Mouse (Mus musculus) erythroblast, adult 5-6 weeks (primary cell): ENCODE measurements around the gene Slc15a1. TPM values are rescaled to one million over a fixed set of nuclear protein-coding genes. Genes with fewer than 3 reads are reported as not detected.

Experiments used
- ATAC-seq: replicated peaks from 2 replicates; pipeline ENCODE4 v1.8.0; 2016; ENCODE audit warnings: moderate number of reproducible peaks, mild to moderate bottlenecking, moderate TSS enrichment, inconsistent platforms; ENCODE audit not compliant: poor library complexity, low FRiP score, severe bottlenecking
- total RNA-seq, 2 experiments: library from RNA; stranded (forward) in 1 of 2; stranded (reverse) in 1 of 2; fragments of 150-400 nt in 1 of 2; fragments of 200-764, 138-1000 nt in 1 of 2; gene quantifications; 2 replicates each; pipeline versions ENCODE4 v1.2.3 to v1.2.4; 2015 to 2017; ENCODE audit warnings: low replicate concordance in 2 of 2

The Slc15a1 gene
- not detected in 2 replicates for total RNA-seq (2015; ENCODE audit: low replicate concordance)
- not detected in 2 replicates for total RNA-seq (2017; ENCODE audit: low replicate concordance)

DNA sequence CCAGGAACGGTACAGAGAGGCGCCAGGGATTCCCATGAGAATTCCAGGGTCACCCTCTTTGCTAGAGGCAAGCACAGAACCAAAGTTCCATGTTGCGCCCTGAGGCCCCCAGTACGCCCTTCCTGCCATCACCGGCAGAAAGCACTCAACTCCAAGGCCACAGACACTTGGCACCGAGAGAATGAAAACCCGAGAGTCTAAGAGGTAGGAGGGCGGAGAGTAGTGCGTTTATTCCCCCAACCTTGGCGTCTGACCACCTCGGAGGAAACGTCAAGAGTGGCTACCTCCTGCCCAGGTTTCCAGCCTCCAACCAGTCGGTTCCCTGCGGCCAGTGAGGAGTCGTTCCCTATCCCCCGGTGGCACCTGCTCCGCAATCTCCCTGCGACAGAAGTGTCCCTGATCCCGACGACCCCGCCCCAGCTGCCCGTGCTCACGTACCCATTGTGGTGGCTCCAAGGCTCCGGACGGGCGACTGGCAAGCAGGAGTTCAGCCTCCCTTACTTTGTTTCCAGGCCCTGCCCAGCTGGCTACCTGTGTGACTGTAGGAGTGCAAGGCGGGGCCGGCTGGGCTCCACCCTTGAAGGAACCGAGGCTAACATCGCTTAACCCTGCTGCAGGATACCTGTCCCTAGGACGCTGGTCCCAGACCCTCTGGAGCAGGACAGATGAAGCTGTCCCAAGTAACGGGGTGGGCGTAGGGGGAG, at the start of gene Slc15a1:
TSS of gene Slc15a1 (minus strand) at position 472 of the 704 bp plus-strand sequence.
- no peak for ATAC-seq

- no peak for ATAC-seq
These were observed 48.7 kb upstream of the Slc15a1 start for GRCm38 (mm10) chr14:121553785-121554184.

GRCm38 (mm10) chr14:121552586-121552985, 47.5 kb upstream of the Slc15a1 start:
- no peak for ATAC-seq

GRCm38 (mm10) chr14:121549834-121550233, 44.8 kb upstream of the Slc15a1 start:
- ATAC-seq, result no peak

- no peak for ATAC-seq
These were observed 42.7 kb upstream of the Slc15a1 start for GRCm38 (mm10) chr14:121547745-121548144.

DNA sequence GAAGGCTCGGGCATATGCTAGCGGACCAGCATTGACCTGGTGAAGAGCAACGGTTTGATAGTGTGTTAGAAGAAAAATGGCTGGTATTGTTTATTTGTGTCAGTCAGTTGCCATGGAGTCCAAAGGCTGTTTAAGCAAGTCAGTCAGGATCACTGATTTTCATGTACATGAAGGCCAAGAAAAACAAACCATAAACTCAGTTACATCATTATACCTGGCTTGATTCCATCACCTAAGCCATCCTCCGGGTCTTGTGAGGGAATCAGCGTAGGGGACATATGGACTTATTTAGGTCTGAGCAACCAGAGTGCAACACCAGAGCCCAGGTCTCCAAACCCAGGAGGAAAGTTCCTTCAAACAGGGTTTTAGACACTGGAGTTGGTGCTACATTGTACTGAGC, 41.6 kb upstream of the Slc15a1 start:
- no peak for ATAC-seq

GRCm38 (mm10) chr14:121545551-121546331, 40.7 kb upstream of the Slc15a1 start:
- no peak for ATAC-seq

- no peak for ATAC-seq
These were observed 36.2 kb upstream of the Slc15a1 start for GRCm38 (mm10) chr14:121541262-121541661.

DNA sequence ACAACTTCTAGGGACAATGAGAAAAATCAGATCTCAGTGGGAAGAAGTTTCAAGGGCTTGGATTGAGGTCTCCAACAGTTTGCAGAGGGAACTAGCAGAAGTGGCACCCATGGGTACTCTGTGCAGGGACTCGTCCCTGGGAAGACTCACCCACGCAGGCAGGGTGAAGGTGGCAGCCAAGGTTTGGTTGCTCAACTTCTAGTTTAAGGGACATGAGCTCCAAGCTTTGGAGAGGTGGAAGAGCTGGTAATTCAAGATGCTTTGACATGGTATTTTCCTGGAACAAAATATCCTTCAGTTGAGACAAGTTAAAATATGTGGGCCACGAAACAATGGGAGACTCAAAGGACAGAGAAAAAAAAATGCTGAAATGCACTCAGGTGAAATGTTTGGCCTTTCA, 29.4 kb upstream of the Slc15a1 start:
- ATAC-seq, result no peak

DNA sequence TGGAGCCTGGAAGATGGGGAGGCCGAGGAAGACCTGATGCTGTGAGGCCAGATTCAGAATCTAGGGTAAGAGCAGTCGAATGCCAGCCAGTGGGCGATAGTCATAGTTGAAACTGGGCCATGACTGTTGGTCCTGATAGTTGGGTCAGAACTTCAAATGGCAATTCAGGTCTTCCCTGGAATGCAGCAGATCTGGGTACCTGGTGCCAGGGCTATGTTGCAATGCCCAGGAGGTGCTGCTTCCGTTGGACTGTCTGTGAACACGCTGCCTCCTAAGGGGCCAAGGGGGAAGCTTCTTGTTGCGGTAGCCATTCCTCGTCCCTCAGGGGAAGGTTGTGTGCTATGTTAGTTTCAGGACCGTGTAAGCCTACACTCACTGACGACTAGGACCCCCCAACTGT, 25.8 kb upstream of the Slc15a1 start:
- ATAC-seq, result no peak

GRCm38 (mm10) chr14:121527883-121528282, 22.8 kb upstream of the Slc15a1 start:
- no peak for ATAC-seq

DNA sequence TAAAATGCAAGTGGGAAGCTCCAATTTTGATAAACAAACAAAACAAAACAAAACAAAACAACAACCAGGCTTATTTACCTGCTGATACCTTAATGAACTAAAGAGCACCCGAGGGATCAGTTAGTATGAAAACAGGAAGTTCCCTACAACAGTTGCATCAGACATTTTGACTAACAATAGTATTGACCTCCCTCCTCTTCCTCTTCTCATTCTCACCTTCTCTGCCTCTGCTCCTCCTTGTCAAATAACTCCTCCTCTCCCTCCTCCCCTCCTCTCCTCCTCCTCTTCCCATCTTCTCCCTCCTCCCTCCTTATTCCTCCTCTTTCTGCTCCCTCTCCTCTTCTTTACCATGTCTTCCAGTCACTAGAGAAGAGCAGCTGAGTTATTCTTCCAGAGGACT, 22.1 kb upstream of the Slc15a1 start:
- no peak for ATAC-seq

GRCm38 (mm10) chr14:121521709-121522108, 16.7 kb upstream of the Slc15a1 start:
- no peak for ATAC-seq

GRCm38 (mm10) chr14:121516881-121517280, 11.8 kb upstream of the Slc15a1 start:
- no peak for ATAC-seq

GRCm38 (mm10) chr14:121508929-121509328, 3.9 kb upstream of the Slc15a1 start:
- ATAC-seq, result no peak

- no peak for ATAC-seq
These were observed 1.3 kb upstream of the Slc15a1 start for GRCm38 (mm10) chr14:121506336-121506735.

DNA sequence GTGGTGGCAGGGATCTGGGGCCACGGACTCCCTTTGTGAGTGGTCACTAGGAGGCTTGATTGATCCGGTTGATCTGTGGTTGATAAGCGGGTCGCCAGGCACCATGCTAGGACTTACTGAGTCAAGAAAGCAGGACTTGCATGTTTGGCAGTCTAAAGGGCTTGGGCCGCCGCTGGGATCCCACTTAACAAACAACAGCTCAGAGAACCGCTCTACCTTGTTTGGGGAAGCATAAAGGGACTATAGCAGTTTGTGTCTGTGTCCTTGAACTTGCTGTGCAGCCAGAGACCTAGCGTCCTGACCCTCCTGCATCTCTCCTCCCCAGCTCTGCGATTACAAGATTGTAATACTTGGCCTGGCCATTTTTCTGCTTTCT, 421 bp upstream of the Slc15a1 start:
- ATAC-seq, result no peak

GRCm38 (mm10) chr14:121500577-121500976, 4.5 kb downstream of the Slc15a1 start:
- no peak for ATAC-seq

DNA sequence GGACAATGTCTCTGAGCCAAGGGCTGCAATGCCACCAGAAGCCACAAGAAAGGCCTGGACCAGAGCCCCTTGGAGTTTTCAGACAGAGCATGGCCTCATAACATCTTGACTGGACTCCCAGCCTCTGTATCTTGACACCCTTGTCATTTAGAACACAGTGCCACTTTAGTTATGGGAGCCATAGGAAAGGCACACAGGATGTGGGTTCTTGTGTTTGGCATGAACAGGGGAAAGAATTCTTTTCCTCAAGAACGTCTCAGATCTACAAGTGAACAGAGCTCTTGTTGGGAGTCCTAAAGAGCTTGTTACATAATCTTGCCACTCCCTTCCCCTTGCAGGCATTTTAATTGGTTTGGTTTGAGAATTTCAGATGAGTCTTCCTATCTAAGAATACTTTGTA, 5.3 kb downstream of the Slc15a1 start:
- ATAC-seq, result no peak

- ATAC-seq, result no peak
These were observed 7.3 kb downstream of the Slc15a1 start for GRCm38 (mm10) chr14:121497800-121498199.

GRCm38 (mm10) chr14:121495741-121496140, 9.3 kb downstream of the Slc15a1 start:
- no peak for ATAC-seq
